Comparison of ENCODE assay signal across 31 mouse cellular contexts in the genomic region with DNA sequence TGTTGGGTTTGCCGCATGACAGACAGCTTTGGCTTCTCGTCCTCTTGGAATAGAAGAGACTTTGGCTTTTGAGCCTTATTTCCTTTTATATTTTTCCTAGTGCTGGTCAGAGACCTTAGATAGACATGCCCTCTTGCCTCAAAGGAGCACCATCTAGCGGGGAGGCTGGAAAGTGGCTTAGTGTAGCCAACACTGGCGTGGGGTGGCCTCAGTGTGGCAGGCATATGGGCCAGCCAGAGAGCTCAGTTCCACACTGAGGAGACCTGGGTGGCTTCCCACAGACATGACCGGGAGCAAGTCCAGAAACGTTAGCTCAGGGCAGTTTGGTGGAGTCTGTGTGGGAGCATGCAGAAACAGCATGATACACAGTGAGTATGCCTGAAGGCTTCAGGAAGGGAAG. TPM values are rescaled to one million over a fixed set of nuclear protein-coding genes. Genes with fewer than 3 reads are reported as not detected.
DNase-seq lines count a peak whose midpoint lies in the region; ATAC-seq and TF ChIP-seq lines count a peak whose summit lies in the region.
"Had no signal": no experiment of that assay in that cellular context is flagged by ENCODE, and none has a peak within 500 bp of the region (broad histone marks: within the 10 kb centered on the region; RNA-seq: fewer than 3 reads in every experiment).

No protein-coding gene starts in this region.

- peak; percentile 60 for DNase-seq in cerebellum, adult 9-11 months
- DNase-seq in cerebellum, adult 11-12 months, result no peak
- no peak for DNase-seq in layer of hippocampus, adult 2 months (ENCODE audit: low spot score in 2 of 2)
- no peak for DNase-seq in layer of hippocampus, postnatal 14 days (ENCODE audit: low spot score in 2 of 2)
- DNase-seq in R1 (ENCODE audit: low read depth, low spot score), result peak; percentile 42
- DNase-seq in cerebellum, postnatal 36 days, result peak; percentile 53 to 58
- DNase-seq in spleen, postnatal 4 days (ENCODE audit: low spot score in 2 of 2), result no peak
- DNase-seq: adrenal gland, postnatal 10 days; forebrain, postnatal 0 days; gastrocnemius, postnatal 10 days; kidney, adult 11 months; kidney, postnatal 4 days; retina, postnatal 1 day; right cerebral cortex, postnatal 14 days; spleen, adult 18-20 months; thymus, postnatal 4 days had no signal

- peaks cover 8% of the 10 kb centered on the region for H3K4me1 ChIP-seq in kidney, embryonic 15.5 days
- H3K4me1 ChIP-seq: lung, embryonic 15.5 days had no signal

- H3K9me3 ChIP-seq in kidney, embryonic 15.5 days (replicated peaks), result no peaks in the 10 kb centered on the region
- H3K9me3 ChIP-seq: heart, embryonic 10.5 days; heart, embryonic 15.5 days; hindbrain, embryonic 13.5 days; limb, embryonic 12.5 days; lung, embryonic 15.5 days; midbrain, embryonic 10.5 days; midbrain, embryonic 15.5 days; neural tube, embryonic 15.5 days had no signal

- TF ChIP-seq CTCF in layer of hippocampus, adult 2 months (conservative IDR thresholded peaks at IDR 0.05), result peak; percentile 58

- no peaks in the 10 kb centered on the region for H3K36me3 ChIP-seq in kidney, embryonic 15.5 days
- H3K36me3 ChIP-seq: heart, embryonic 10.5 days; heart, embryonic 15.5 days; limb, embryonic 12.5 days; lung, embryonic 15.5 days; midbrain, embryonic 10.5 days had no signal

- H3K4me3 ChIP-seq in layer of hippocampus, adult 2 months, result no peak overlapping the region
- no peak overlapping the region for H3K4me3 ChIP-seq in kidney, embryonic 15.5 days (replicated peaks)
- H3K4me3 ChIP-seq: erythroblast, embryonic 14.5 days; heart, embryonic 10.5 days; heart, embryonic 15.5 days; hindbrain, embryonic 13.5 days; limb, embryonic 12.5 days; lung, embryonic 15.5 days; midbrain, embryonic 10.5 days; midbrain, embryonic 15.5 days; neural tube, embryonic 15.5 days had no signal

- ATAC-seq in kidney, embryonic 15.5 days (replicated peaks; ENCODE audit: low FRiP score), result no peak
- ATAC-seq: CD4-positive, CD25-positive, alpha-beta regulatory T cell, adult 4 months; forebrain, postnatal 0 days; midbrain, embryonic 15.5 days had no signal

- H3K4me2 ChIP-seq in kidney, embryonic 15.5 days, result no peak overlapping the region
- H3K4me2 ChIP-seq: heart, embryonic 15.5 days; hindbrain, embryonic 13.5 days; limb, embryonic 12.5 days; lung, embryonic 15.5 days; midbrain, embryonic 15.5 days; neural tube, embryonic 15.5 days had no signal

- H3K27me3 ChIP-seq in kidney, embryonic 15.5 days, result peaks cover 67% of the 10 kb centered on the region

- no peak overlapping the region for H3K9ac ChIP-seq in kidney, embryonic 15.5 days
- H3K9ac ChIP-seq: forebrain, postnatal 0 days; heart, embryonic 15.5 days; hindbrain, embryonic 13.5 days; limb, embryonic 12.5 days; lung, embryonic 15.5 days; midbrain, embryonic 15.5 days; neural tube, embryonic 15.5 days had no signal

- 82% methylated on average over 6 of the region's 6 CpGs for WGBS in kidney, embryonic 15.5 days

- H3K27ac ChIP-seq in layer of hippocampus, adult 2 months, result no peak overlapping the region
- H3K27ac ChIP-seq in kidney, embryonic 15.5 days, result no peak overlapping the region
- H3K27ac ChIP-seq: heart, embryonic 10.5 days; heart, embryonic 15.5 days; hindbrain, embryonic 13.5 days; limb, embryonic 12.5 days; lung, embryonic 15.5 days; midbrain, embryonic 10.5 days; midbrain, embryonic 15.5 days; neural tube, embryonic 15.5 days had no signal

RNA-seq across cellular contexts. Expression of a gene that starts 11.8 kb away (rescaled TPM):
- 10 to 100 TPM; 59.0 to 62.4 TPM for total RNA-seq in layer of hippocampus, adult 2 months (2021)
- 10 to 100 TPM; 43.9 to 52.6 TPM for total RNA-seq in layer of hippocampus, postnatal 14 days (2021)
- polyA plus RNA-seq in kidney, embryonic 15.5 days (2015; fragmentation: Nextera tagmentation; extraction: Ambion mirVana), result 15.0 and 20.5 TPM in 2 replicates

RNA-seq across cellular contexts. Expression of a gene that starts 40.1 kb away (rescaled TPM):
- 100 to 1,000 TPM; 154 to 159 TPM for total RNA-seq in layer of hippocampus, adult 2 months (2021)
- 100 to 1,000 TPM; 162 to 163 TPM for total RNA-seq in layer of hippocampus, postnatal 14 days (2021)
- polyA plus RNA-seq in kidney, embryonic 15.5 days (2015; fragmentation: Nextera tagmentation; extraction: Ambion mirVana), result 0.44 TPM in 1 of 2 replicates, not detected in the other
- total RNA-seq: common myeloid progenitor, adult 5-6 weeks; granulocyte monocyte progenitor cell, adult 5-6 weeks; liver, adult 2 months; megakaryocyte progenitor cell, adult 5-6 weeks had no signal
- polyA plus RNA-seq: CD4-positive, CD25-positive, alpha-beta regulatory T cell, adult 4 months; erythroblast, embryonic 14.5 days; limb, embryonic 12.5 days; liver, adult 2 months had no signal

Comparison
In these comparisons a context has a peak if more than half of its experiments do, and no peak if none do; other contexts are left out.
1. DNase-seq: peak in cerebellum, adult 9-11 months (single experiment), R1 (single experiment) and cerebellum, postnatal 36 days (2 of 2); none in cerebellum, adult 11-12 months (single experiment), layer of hippocampus, adult 2 months (0 of 2), layer of hippocampus, postnatal 14 days (0 of 2) and spleen, postnatal 4 days (0 of 2).